Mouse (Mus musculus) lung, postnatal 36 days (tissue): ENCODE measurements at regions not wholly inside any gene's neighbourhood (a gene's known extent, or its start where the extent isn't known, plus 50 kb on each side); places are given as distances from the start of the nearest gene placed in this dataset.

Experiments
- DNase-seq: peaks from one replicate; pipeline ENCODE4 v3.0.0; 2022; ENCODE audit warnings: mixed read lengths

DNA sequence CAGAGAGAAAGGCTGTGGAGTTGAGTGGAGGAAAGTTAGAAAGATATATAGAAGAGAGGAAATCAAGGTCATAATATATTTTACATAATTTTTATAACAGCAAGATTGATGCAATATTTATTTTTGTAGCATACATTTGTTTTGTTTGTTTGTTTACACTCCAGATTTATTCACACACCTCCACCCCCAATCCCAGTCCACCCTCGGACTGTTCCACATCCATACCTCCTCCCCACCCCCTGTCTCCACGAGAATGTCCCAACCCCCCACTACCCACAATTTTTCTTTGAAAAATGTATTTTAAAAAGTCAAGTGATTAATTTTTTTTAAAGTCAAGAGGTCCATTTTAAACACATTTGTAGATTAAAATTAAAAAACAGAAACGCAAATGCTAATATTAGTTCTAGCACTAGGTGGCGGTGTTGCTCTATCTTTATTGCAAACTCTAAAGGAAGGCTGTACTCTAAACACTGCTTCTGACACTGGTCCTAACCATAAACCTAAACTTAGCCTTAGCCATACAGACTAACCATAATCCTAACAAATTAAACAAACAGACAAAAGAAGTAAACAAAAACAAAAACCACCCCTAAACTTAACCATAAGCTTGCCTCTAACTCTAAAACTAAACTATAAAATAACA lies 67.8 kb downstream of the Olfr1505 start:
- peak; percentile 51 for DNase-seq

- DNase-seq: no peak
These were observed 69.5 kb downstream of the Olfr1505 start for GRCm38 (mm10) chr19:13982823-13983222.
